Mouse (Mus musculus) myocyte (in vitro differentiated cells): ENCODE results near the gene Klk6. TPM values are rescaled to one million over a fixed set of nuclear protein-coding genes. Genes with fewer than 3 reads are reported as not detected.

Experiments used
- H3K27me3 ChIP-seq: one replicate; pipeline ENCODE4 v1.6.1; 2011; ENCODE audit not compliant: control insufficient read depth, insufficient read depth, insufficient read length
- H3K36me3 ChIP-seq: one replicate; pipeline ENCODE4 v1.6.1; 2011; ENCODE audit not compliant: control insufficient read depth, insufficient read depth
- H3K4me2 ChIP-seq: one replicate; pipeline ENCODE4 v1.6.1; 2011; ENCODE audit warnings: low read depth, control low read depth
- H3K4me3 ChIP-seq: one replicate; pipeline ENCODE4 v1.5.1; 2011; ENCODE audit warnings: mild to moderate bottlenecking, control low read depth, moderate library complexity
- H3K79me2 ChIP-seq: one replicate; pipeline ENCODE4 v1.6.1; 2011; ENCODE audit not compliant: control insufficient read depth, insufficient read depth
- H3ac ChIP-seq: one replicate; pipeline ENCODE4 v1.6.1; 2011; ENCODE audit not compliant: control insufficient read depth, insufficient read length
- CEBPB ChIP-seq: IDR thresholded peaks from 2 replicates; pipeline ENCODE4 v1.6.1; 2011; ENCODE audit warnings: mild to moderate bottlenecking, moderate library complexity; ENCODE audit not compliant: poor library complexity, insufficient read depth, severe bottlenecking
- E2F4 ChIP-seq: IDR thresholded peaks from one replicate; pipeline ENCODE4 v1.6.1; 2011; ENCODE audit warnings: mild to moderate bottlenecking, control low read depth, moderate library complexity; ENCODE audit not compliant: insufficient read depth
- MAX ChIP-seq: IDR thresholded peaks from one replicate; pipeline ENCODE4 v1.6.1; 2011; ENCODE audit warnings: low read depth, mild to moderate bottlenecking, control low read depth
- MYOD1 ChIP-seq, 3 experiments: IDR thresholded peaks; one replicate each; pipeline ENCODE4 v1.6.1; 2011; ENCODE audit warnings: control low read depth in 2 of 3, low read depth in 2 of 3, mild to moderate bottlenecking in 2 of 3, moderate library complexity in 1 of 3; ENCODE audit not compliant: insufficient read length in 2 of 3, control insufficient read depth in 1 of 3
- MYOG ChIP-seq, 3 experiments: IDR thresholded peaks; one replicate each; pipeline ENCODE4 v1.6.1; 2011; ENCODE audit warnings: control low read depth in 2 of 3, low read depth in 2 of 3, mild to moderate bottlenecking in 2 of 3; ENCODE audit not compliant: insufficient read length in 2 of 3, control insufficient read depth in 1 of 3, insufficient read depth in 1 of 3
- POLR2A ChIP-seq: IDR thresholded peaks from one replicate; pipeline ENCODE4 v1.6.1; 2011; ENCODE audit warnings: low read depth, mild to moderate bottlenecking, control low read depth, moderate library complexity; ENCODE audit not compliant: insufficient read length
- POLR2AphosphoS2 ChIP-seq: IDR thresholded peaks from one replicate; pipeline ENCODE4 v1.6.1; 2011; ENCODE audit warnings: low read depth, control low read depth; ENCODE audit not compliant: insufficient read length
- REST ChIP-seq: IDR thresholded peaks from one replicate; pipeline ENCODE4 v1.6.1; 2011; ENCODE audit warnings: mild to moderate bottlenecking, control low read depth, moderate library complexity; ENCODE audit not compliant: insufficient read depth, insufficient read length
- SRF ChIP-seq: IDR thresholded peaks from one replicate; pipeline ENCODE4 v1.6.1; 2011; ENCODE audit warnings: low read depth; ENCODE audit not compliant: control insufficient read depth, insufficient read length
- TCF12 ChIP-seq: IDR thresholded peaks from one replicate; pipeline ENCODE4 v1.6.1; 2011; ENCODE audit warnings: mild to moderate bottlenecking, control low read depth; ENCODE audit not compliant: poor library complexity, insufficient read depth, severe bottlenecking
- TCF3 ChIP-seq: IDR thresholded peaks from one replicate; pipeline ENCODE4 v1.6.1; 2011; ENCODE audit warnings: low read depth, control low read depth; ENCODE audit not compliant: insufficient read length
- USF1 ChIP-seq: IDR thresholded peaks from one replicate; pipeline ENCODE4 v1.6.1; 2011; ENCODE audit warnings: low read depth, mild to moderate bottlenecking, control low read depth, moderate library complexity
- polyA plus RNA-seq: library from polyadenylated mRNA; unstranded; fragments of >200 nt; fragmentation: generic; extraction: Trizol; gene quantifications from one replicate; pipeline ENCODE4 v1.2.1, GENCODE M21; 2012; ENCODE audit warnings: missing spikeins

Gene Klk6
- polyA plus RNA-seq, 1 experiment, result not detected

DNA sequence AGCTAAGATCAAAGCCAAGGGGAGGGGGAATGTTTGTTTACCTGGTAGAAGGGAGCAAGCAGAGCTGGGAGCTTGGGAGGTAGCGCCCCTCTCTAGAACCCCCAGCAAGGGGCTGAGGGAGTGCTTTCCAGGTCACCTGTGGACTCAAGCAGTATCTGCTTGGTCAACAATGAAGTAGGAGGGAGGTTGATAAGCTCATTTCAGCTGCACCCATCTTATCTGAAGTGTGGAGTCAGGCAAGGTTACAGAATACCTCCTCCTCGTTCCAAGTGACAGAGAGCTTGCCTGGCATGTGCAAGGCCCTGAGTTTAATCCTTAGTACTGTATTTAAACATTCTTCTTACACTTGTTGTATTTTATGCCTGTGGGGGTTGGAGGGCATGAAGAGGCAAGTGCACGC, 31.4 kb downstream of the Klk6 start:
- TF ChIP-seq TCF3 (no peak), TCF12 (no peak), POLR2A (no peak)
- H3K4me2 ChIP-seq, result no peak overlapping the region
- H3K79me2 ChIP-seq, result no peaks in the 10 kb centered on the region
- H3K4me3 ChIP-seq, result no peak overlapping the region
- H3K27me3 ChIP-seq, result no peaks in the 10 kb centered on the region
- no peak overlapping the region for H3ac ChIP-seq
- no peaks in the 10 kb centered on the region for H3K36me3 ChIP-seq

DNA sequence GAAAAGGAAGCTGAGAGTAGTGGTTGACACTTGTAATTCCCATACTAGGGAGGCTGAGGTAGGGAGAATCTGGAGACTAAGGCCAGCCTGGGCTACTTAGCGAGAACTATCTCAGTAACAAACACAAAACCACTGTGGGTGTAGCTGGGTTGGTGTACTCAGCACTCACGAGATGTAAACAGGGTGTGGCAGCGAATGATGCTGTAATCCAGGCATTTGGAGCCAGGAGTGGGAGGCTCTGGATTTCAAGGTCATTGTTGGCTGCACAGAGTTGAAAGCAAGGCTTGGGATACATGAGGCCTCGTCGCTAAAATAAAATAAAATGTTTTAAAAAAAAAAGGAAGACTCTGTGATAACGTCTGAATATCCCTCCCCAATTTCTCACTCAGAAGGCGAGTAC, 32.0 kb downstream of the Klk6 start:
- TF ChIP-seq TCF3 (no peak), SRF (no peak), POLR2AphosphoS2 (no peak), POLR2A (no peak), MAX (no peak), REST (no peak), USF1 (no peak), TCF12 (no peak), E2F4 (no peak), CEBPB (no peak), MYOG (IDR thresholded peaks at IDR 0.05; ENCODE audit: control insufficient read depth in 1 of 3, insufficient read depth in 1 of 3, insufficient read length in 2 of 3, low read depth in 2 of 3) (no peak), MYOD1 (IDR thresholded peaks at IDR 0.05; ENCODE audit: control insufficient read depth in 1 of 3, insufficient read length in 2 of 3, low read depth in 2 of 3) (no peak)
- Histone ChIP-seq H3K79me2 (no peaks in the 10 kb centered on the region), H3ac (no peak overlapping the region), H3K4me3 (no peak overlapping the region), H3K36me3 (no peaks in the 10 kb centered on the region), H3K27me3 (no peaks in the 10 kb centered on the region), H3K4me2 (no peak overlapping the region)

DNA sequence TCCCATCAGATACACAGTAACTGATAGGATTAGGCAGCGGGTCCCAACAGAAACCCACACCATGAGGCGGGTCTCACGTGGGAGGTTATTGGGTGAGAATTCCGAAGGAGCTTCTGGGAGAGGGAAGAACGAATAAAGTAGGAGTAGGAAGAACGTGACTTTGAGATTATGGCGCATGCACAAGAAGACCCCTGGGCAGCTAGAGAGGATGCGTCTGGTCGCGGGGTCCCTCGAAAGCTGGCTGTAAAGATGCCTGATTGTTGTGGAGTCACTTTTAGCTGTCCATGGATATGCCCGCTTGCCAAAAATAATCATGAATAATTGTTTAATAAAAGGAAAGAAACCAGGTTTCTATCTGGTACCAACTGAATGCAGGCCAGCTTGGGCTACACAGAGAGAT, 33.2 kb downstream of the Klk6 start:
- Histone ChIP-seq H3ac (no peak overlapping the region), H3K79me2 (no peaks in the 10 kb centered on the region), H3K36me3 (no peaks in the 10 kb centered on the region), H3K4me2 (no peak overlapping the region), H3K4me3 (no peak overlapping the region), H3K27me3 (no peaks in the 10 kb centered on the region)
- no peak for TF ChIP-seq MYOD1 (IDR thresholded peaks at IDR 0.05; ENCODE audit: control insufficient read depth in 1 of 3, insufficient read length in 2 of 3, low read depth in 2 of 3)
- no peak for TF ChIP-seq TCF3
- TF ChIP-seq MYOG (IDR thresholded peaks at IDR 0.05; ENCODE audit: control insufficient read depth in 1 of 3, insufficient read depth in 1 of 3, insufficient read length in 2 of 3, low read depth in 2 of 3), result no peak
- TF ChIP-seq POLR2A, result no peak
- no peak for TF ChIP-seq E2F4
- no peak for TF ChIP-seq CEBPB
- no peak for TF ChIP-seq REST
- TF ChIP-seq USF1, result no peak
- TF ChIP-seq TCF12, result no peak
- TF ChIP-seq POLR2AphosphoS2, result no peak

DNA sequence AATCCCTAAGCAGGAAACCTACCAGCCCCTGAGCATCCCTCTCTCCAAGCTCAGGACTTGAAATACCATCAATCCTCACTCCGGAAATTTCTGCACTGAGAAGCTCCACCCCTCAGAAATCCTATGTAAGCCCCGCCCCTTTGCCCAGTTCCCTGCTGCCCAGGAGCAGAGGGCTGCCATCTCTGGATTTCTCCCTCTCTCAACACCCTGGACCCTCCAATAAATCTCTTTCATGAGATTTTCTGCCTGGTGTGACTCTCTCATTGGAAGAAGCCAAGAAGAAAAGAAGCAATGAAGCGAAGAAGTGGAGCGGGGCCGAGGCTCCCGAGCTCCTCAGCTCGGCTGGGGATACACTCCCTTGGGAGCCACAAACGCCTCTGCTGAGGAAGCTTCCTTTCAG, 36.1 kb downstream of the Klk6 start:
- H3K79me2 ChIP-seq, result no peaks in the 10 kb centered on the region
- H3K4me3 ChIP-seq, result no peak overlapping the region
- no peaks in the 10 kb centered on the region for H3K27me3 ChIP-seq
- no peak overlapping the region for H3ac ChIP-seq
- H3K36me3 ChIP-seq, result no peaks in the 10 kb centered on the region
- H3K4me2 ChIP-seq, result no peak overlapping the region
- TF ChIP-seq POLR2A, result no peak

DNA sequence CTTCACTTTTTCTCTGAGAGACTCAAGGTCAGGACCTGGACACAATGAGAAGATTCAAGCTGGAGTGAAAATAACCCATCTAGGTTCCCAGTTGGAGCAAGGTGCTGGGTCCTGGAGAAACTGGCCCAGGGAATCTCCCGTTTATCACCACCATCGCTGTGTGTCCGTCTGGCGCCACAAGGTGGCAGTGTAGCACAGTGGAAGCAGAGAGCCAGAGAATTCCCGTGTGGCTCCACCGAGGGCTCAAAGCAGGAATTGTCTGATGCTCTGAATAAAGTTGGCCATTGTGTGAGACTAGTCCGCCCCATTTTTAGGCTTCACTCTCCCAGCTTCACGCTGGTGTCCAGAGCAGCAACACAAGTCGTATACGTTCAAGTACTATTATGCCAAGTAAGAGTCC, 48.9 kb downstream of the Klk6 start:
- Histone ChIP-seq H3K4me3 (no peak overlapping the region), H3K27me3 (peaks cover 5% of the 10 kb centered on the region), H3K4me2 (no peak overlapping the region), H3ac (no peak overlapping the region), H3K79me2 (no peaks in the 10 kb centered on the region), H3K36me3 (no peaks in the 10 kb centered on the region)
- TF ChIP-seq USF1, result no peak
- TF ChIP-seq E2F4, result no peak
- no peak for TF ChIP-seq TCF3
- TF ChIP-seq CEBPB, result no peak
- no peak for TF ChIP-seq TCF12
- no peak for TF ChIP-seq MYOG (IDR thresholded peaks at IDR 0.05; ENCODE audit: control insufficient read depth in 1 of 3, insufficient read depth in 1 of 3, insufficient read length in 2 of 3, low read depth in 2 of 3)
- TF ChIP-seq MYOD1 (IDR thresholded peaks at IDR 0.05; ENCODE audit: control insufficient read depth in 1 of 3, insufficient read length in 2 of 3, low read depth in 2 of 3), result no peak
- no peak for TF ChIP-seq MAX
- TF ChIP-seq REST, result no peak
